Mouse (Mus musculus): ENCODE data around the gene Galntl6.

DNA sequence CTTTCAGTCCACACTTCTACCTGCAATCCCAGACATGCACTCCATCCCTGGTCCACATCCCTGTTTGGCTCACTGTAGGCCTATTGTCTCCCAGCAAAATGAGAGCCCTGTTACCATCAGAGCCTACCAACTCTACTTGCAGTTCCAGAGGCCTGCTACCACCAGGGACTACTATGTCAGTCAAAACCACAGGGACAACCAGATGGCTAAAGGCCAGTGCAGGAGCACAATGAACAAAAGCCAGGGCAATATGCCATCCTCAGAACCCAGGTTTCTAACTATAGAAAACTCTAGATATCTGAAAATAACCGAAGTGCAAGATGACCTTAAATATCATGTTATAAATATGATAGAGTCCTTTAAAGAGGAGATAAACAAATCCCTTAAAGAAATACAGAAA is 683.7 kb downstream of the Galntl6 start:
- no peak for TF ChIP-seq CTCF (IDR thresholded peaks at IDR 0.05; ENCODE audit: extremely low read depth, insufficient read depth, insufficient read length, insufficient replicate concordance)
- no peak for TF ChIP-seq POLR2A (IDR thresholded peaks at IDR 0.05; ENCODE audit: low read depth, low read length)
